Mouse (Mus musculus) thymus, postnatal 14 days (tissue): ENCODE measurements around the gene Arvcf.

Source experiments
- DNase-seq: peaks from one replicate; pipeline ENCODE4 v3.0.0; 2021

Gene Arvcf

DNA sequence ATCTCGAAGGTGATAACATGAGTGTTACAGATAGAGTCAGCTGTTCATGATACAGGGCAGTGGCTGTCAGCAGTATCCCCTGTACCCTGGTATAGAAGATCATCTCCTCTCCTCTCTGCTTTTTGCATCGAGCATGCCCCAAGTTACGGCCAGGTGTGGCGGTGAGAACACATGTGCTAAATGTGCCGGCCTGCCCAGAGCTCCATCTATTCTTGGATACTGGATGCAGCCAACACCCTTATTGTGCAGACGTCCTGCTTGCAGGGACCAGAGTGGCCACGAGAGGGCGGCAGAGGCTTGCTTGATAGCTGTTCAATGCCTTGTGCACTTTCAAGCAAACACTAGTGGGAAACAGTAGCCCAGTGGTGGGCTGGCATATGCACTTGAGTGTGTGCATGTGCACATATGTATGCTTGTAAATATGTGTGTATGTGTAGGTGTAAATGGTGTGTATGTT lies 95.4 kb downstream of the Arvcf start:
- peak; percentile 96 for DNase-seq

DNA sequence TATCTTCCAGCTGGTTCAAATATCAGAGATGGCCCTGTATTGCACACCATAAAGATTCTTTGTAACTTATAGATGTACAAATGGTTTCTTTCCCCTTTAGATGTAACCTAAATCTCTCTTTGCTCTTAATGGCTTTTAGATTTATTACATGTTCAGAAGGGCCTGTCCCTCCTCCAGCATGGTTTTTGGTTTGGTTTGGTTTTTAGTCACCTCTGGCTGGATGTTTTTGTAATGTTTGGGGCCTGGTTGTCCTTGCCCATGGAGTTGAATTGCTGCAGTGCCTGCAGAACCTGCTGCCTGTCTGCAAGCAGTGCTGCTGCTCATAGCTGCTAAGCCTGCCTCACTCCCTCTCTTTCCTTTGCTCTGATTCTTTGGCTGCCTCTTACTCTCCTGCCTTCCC lies 99.3 kb downstream of the Arvcf start:
- no peak for DNase-seq

DNA sequence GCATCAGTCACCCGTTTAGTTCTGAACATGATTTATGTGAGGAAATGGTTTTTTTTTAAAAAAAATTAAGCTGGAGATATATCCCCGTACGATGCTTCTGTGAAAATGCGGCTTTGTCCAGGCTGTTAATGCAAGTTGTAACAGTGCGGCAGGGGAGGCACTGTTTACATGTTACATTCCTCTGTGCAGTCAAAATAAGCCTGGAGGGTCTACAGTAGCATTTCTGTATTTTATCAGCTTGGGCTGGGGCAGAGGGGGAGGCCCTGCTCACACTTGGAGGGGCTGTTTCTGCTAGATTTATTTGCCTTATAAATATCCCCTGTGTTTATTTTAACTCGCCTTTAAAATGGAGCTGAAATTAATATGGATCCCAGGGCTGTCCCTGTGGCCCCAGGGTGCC lies 100.1 kb downstream of the Arvcf start:
- DNase-seq: no peak

- no peak for DNase-seq
Observed at GRCm38 (mm10) chr16:18449005-18449404, 101.0 kb downstream of the Arvcf start.

- DNase-seq: no peak
Observed at GRCm38 (mm10) chr16:18451486-18452181, 103.7 kb downstream of the Arvcf start.

DNA sequence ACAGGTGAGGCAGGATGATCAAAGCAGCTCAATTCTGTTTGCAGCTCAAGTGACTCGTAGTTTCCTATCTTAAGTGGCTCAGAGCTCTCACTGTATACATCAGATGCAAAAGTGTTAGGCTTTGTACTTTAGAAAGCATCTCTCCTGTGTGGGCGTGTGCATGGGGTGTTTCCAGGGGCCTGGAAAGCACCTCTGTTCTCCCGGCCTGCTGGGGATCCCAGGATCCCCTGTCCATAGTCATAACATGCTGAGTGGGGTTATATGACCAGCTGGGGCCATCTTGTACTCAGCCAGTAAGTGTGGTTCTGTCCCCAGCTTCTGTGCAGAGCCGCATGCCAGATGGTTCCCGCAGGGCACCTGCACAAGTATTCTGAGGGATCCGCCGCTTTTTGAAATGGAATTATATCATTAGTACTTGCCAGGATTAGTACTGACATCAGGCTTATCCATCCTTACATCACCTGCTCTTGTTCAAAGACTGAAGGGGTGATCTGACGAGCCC lies 104.4 kb downstream of the Arvcf start:
- no peak for DNase-seq

DNA sequence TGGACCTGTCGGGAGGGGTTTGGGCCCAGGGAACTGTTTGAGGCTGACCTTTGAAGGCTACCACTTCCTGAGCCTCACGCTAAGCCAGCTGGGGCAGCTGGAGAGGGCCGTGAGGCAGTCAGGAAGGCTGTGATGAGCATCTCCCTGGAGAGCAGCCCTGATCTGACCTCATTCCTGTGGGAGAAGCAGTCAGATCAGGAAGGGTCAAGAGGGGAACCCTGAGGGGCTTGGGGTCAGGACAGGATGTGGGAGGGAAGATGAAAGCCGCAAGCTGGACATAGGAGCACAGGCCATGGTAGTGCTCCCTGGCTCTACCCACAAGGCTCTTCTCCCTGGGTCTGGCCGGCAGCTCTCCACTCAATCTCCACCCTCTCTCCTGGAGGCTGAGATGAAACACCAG lies 105.9 kb downstream of the Arvcf start:
- no peak for DNase-seq

GRCm38 (mm10) chr16:18455407-18455806 lies 107.4 kb downstream of the Arvcf start:
- DNase-seq: no peak
